Mouse (Mus musculus) ES-E14 (cell line): ENCODE data around the gene Tmem169. TPM values are rescaled to one million over a fixed set of nuclear protein-coding genes. Genes with fewer than 3 reads are reported as not detected.
"Not testable (repeated sequence)": the region's sequence is repeated elsewhere in the genome, so short reads cannot be mapped to it uniquely, and the experiment has no call there.

Experiments
- DNase-seq: peaks from one replicate; pipeline ENCODE4 v3.0.0-alpha.2; 2013; ENCODE audit warnings: low read depth, low spot score
- H3K27ac ChIP-seq: 2 replicates; pipeline ENCODE4 v1.5.1; 2012; ENCODE audit warnings: low read depth, mild to moderate bottlenecking, low read length, moderate library complexity, mixed read lengths; ENCODE audit not compliant: poor library complexity, insufficient read depth, severe bottlenecking
- H3K36me3 ChIP-seq: 2 replicates; pipeline ENCODE4 v1.6.1; 2012; ENCODE audit warnings: mild to moderate bottlenecking, low read length, moderate library complexity, mixed read lengths; ENCODE audit not compliant: control insufficient read depth, poor library complexity, insufficient read depth, severe bottlenecking
- H3K4me1 ChIP-seq, 2 experiments: fragments of 150-350 bp in 1 of 2; sonication (generic) in 1 of 2; 2 replicates each; pipeline ENCODE4 v1.6.1; 2012; ENCODE audit warnings: low read length in 2 of 2, mild to moderate bottlenecking in 1 of 2, mixed read lengths in 1 of 2; ENCODE audit not compliant: control insufficient read depth in 2 of 2, insufficient read depth in 2 of 2, poor library complexity in 1 of 2
- H3K4me3 ChIP-seq, 2 experiments: fragments of 150-350 bp in 1 of 2; sonication (generic) in 1 of 2; 2 replicates each; pipeline ENCODE4 v1.5.1; 2012; ENCODE audit warnings: low read length in 2 of 2, low read depth in 1 of 2, mild to moderate bottlenecking in 1 of 2, mixed read lengths in 1 of 2; ENCODE audit not compliant: insufficient read depth in 1 of 2, poor library complexity in 1 of 2, severe bottlenecking in 1 of 2
- H3K9ac ChIP-seq: 2 replicates; pipeline ENCODE4 v1.6.1; 2012; ENCODE audit warnings: low read depth, mild to moderate bottlenecking, low read length, mixed read lengths; ENCODE audit not compliant: poor library complexity, insufficient read depth, severe bottlenecking
- H3K9me3 ChIP-seq: fragments of 150-350 bp; sonication (generic); 2 replicates; pipeline ENCODE4 v1.6.1; 2012; ENCODE audit warnings: low read depth, mild to moderate bottlenecking, low read length; ENCODE audit not compliant: control insufficient read depth, insufficient read depth
- CHD2 ChIP-seq: IDR thresholded peaks from 2 replicates; pipeline ENCODE4 v1.6.1; 2014; ENCODE audit warnings: mild to moderate bottlenecking, low read depth, low read length, inconsistent platforms
- HCFC1 ChIP-seq: IDR thresholded peaks from 2 replicates; pipeline ENCODE4 v1.6.1; 2012; ENCODE audit warnings: low read length, inconsistent platforms, borderline replicate concordance; ENCODE audit not compliant: insufficient read depth
- MAFK ChIP-seq: IDR thresholded peaks from 2 replicates; pipeline ENCODE4 v1.6.1; 2014; ENCODE audit warnings: mild to moderate bottlenecking, low read depth, low read length, inconsistent platforms; ENCODE audit not compliant: insufficient read depth
- ZC3H11A ChIP-seq: IDR thresholded peaks from 2 replicates; pipeline ENCODE4 v1.6.1; 2012; ENCODE audit warnings: low read depth, mild to moderate bottlenecking, inconsistent platforms, low read length, borderline replicate concordance
- ZNF384 ChIP-seq: IDR thresholded peaks from 2 replicates; pipeline ENCODE4 v1.6.1; 2012; ENCODE audit warnings: low read depth, low read length, inconsistent platforms
- in situ Hi-C, 2 experiments: fragments of 600-800 bp; cut with MboI; formaldehyde crosslinking; loops; one replicate each; pipeline ENCODE4 v1.15.1; 2025; ENCODE audit warnings: low sequenced_read_pairs in 2 of 2, inconsistent platforms in 1 of 2; ENCODE audit not compliant: unreplicated experiment in 2 of 2
- total RNA-seq: library from RNA; depleted of rRNA; stranded (reverse); fragments of 300-350 nt; gene quantifications from 2 replicates; pipeline ENCODE4 v1.2.3, GENCODE M21; 2012

Gene Tmem169
- total RNA-seq, 1 experiment = 0.36 TPM

GRCm38 (mm10) chr1:72239113-72239512 is 45.1 kb upstream of the Tmem169 start:
- H3K4me3 ChIP-seq, H3K4me1 ChIP-seq, in situ Hi-C loops, DNase-seq, H3K27ac ChIP-seq, H3K9me3 ChIP-seq, H3K9ac ChIP-seq, H3K36me3 ChIP-seq: not testable (repeated sequence)
- TF ChIP-seq MAFK = peak; percentile 55; the same call in 1 of the 2 replicates

DNA sequence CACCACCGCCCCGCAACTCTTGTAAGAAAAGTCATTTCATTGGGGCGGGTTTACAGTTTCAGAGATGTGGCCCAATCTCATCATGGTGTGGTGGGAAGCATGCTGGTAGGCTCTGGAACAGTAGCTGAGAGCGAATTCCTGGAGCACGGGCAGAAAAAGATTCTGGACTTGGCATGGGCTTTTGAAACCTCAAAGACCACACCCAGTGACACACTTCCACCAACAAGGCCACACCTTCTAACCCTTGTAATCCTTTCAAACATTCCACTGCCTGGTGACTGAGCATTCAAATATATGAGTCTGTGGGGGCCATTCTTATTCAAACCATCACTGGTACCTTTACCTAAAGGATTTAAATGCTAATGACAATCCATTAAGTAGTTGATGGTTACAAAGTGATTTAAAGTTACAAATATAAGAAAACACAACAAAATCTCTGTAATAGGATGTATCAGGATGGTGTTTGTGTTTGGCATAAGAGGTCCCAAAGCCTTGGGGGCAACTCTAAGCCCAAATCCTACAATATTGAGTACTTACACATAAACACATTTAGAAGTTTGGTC is 41.5 kb upstream of the Tmem169 start:
- TF ChIP-seq MAFK (no peak), ZNF384 (no peak), CHD2 (no peak), ZC3H11A (no peak), HCFC1 (no peak)
- in situ Hi-C loops = no loop called here
- H3K27ac ChIP-seq = peak overlapping the region; percentile 99

DNA sequence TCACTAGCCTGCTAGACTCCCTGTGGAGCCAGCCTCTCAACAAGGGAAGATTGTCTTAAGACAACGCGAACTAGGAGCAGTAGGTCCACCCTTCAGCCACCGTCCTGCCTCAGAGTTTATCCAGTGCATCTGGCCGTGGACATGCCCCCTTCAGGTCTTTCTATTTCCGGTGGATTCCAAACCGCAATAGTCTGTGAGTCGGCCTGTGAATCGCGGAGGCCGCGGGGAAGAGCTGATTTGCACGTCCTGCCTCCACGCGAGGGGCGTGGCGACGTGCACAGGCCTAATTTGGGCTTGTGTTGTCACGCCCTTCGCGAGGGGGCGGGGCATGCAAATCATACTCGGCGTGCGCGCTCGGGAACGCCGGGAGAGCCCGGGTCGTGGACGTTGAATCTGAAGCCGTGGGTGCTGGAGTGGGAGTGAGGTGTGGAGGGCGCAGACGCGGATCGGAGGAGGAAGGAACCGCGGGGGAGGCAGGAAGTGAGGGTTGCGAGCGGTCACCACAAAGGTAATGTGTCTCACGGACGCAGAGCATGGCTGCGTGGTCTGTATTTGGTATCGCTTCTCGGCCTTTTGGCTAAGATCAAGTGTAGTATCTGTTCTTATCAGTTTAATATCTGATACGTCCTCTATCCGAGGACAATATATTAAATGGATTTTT is 40.4 kb upstream of the Tmem169 start:
- Histone ChIP-seq H3K27ac (peak overlapping the region; percentile 99), H3K4me3 (peak overlapping the region; percentile 40 to 49; a peak in 3 of 4 replicates), H3K4me1 (peaks cover 6 to 7% of the 10 kb centered on the region in 2 experiments), H3K36me3 (no peaks in the 10 kb centered on the region), H3K9ac (peak overlapping the region; percentile 90), H3K9me3 (no peaks in the 10 kb centered on the region)
- peak; percentile 99 for DNase-seq
- in situ Hi-C loops = no loop called here
- TF ChIP-seq CHD2 (peak; percentile 33; the same call in 1 of the 2 replicates), MAFK (no peak), ZC3H11A (no peak)

More for the DNA sequence above, 41.5 kb upstream of the Tmem169 start:
- H3K9me3 ChIP-seq = no peaks in the 10 kb centered on the region
- H3K9ac ChIP-seq = no peak overlapping the region
- peaks cover 6 to 7% of the 10 kb centered on the region in 2 experiments for H3K4me1 ChIP-seq
- H3K4me3 ChIP-seq = no peak overlapping the region
- no peak for DNase-seq
- no peaks in the 10 kb centered on the region for H3K36me3 ChIP-seq

GRCm38 (mm10) chr1:72244317-72245036 is 39.7 kb upstream of the Tmem169 start:
- Histone ChIP-seq H3K36me3 (no peaks in the 10 kb centered on the region), H3K27ac (no peak overlapping the region; the same call in 1 of the 2 replicates), H3K4me3 (no peak overlapping the region), H3K4me1 (peaks cover 6 to 7% of the 10 kb centered on the region in 2 experiments), H3K9me3 (no peaks in the 10 kb centered on the region), H3K9ac (no peak overlapping the region)
- in situ Hi-C loops = no loop called here
- TF ChIP-seq HCFC1 = peak; percentile 80
- no peak for TF ChIP-seq ZNF384
- DNase-seq = no peak
